Mouse (Mus musculus) heart, postnatal 10 days (tissue): ENCODE data around the gene Scamp3. TPM values are rescaled to one million over a fixed set of nuclear protein-coding genes. Genes with fewer than 3 reads are reported as not detected.

Experiments
- DNase-seq, 2 experiments: peaks; one replicate each; pipeline ENCODE4 v3.0.0; 2021
- intact Hi-C: fragments of 180-260 bp; cut with DNase I; formaldehyde crosslinking; loops from one replicate; pipeline ENCODE4 v1.15.1; 2025
- total RNA-seq, 2 experiments: library from RNA; stranded (reverse); gene quantifications; 2 replicates each; pipeline ENCODE4 v1.2.3; 2021

Scamp3 gene
- total RNA-seq, 2 experiments from 2014 or later = 49.4 to 49.6 TPM

DNA sequence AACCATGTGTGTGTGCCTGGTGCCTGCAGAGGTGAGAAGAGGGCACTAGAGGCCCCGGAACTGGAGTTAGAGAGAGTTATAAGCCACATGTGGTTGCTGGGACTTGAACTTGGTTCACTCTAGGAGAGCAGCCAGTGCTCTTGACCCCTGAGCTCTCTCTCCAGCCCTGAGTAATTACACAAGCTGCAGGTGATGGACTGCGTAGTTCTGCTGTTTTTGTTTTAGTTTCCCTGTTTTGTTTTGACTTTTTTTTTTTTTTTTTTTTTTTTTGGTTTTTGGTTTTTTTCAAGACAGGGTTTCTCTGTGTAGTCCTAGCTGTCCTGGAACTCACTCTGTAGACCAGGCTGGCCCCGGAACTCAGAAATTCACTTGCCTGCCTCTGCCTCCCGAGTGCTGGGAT is 15.5 kb upstream of the Scamp3 start:
- intact Hi-C loops = no loop called here
- no peak for DNase-seq

DNA sequence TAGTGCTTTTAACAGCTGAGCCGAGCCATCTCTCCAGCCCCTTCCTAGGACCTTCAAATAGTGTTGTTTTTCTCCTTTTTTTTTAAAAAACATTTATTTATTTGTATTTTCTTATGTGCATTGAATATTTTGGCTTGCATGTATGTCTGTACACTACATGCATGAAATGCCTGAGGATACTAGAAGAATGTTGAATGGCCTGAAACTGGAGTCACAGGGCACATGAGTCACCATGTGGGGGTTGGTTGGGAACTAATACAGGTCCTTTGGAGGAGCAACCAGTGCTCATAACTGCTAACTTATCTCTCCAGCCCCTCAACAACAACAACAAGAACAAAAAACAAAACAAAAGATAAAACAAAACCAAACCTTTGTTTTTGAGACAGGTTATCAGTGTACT is 14.2 kb upstream of the Scamp3 start:
- intact Hi-C loops = no loop called here
- no peak for DNase-seq

DNA sequence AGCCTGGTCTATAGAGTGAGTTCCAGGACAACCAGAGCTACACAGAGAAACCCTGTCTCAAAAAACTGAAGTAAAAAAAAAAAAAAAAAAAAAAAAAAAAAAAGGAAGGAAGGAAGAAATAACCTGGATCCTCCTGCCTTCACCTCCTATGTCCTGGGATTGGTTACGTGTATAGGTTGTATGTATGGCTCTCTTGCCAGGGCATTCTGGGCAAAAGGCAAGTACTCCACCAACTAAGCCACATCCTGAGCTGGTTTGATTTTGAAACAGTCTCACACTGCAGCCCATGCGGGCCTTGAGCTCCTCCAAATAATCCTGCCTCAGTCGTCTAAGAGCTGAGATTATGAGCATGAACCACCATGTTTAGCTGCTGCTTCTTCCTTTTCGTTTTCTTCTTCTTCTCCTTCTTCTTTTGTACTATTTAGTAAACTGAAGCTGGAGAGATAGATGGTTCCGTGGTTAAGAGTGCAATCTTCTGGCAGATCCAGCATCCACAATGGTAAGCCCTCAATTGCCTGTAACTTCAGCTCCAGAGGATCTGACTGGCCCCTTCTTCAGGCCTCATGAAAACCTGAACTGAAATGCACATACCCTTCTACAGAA is 13.5 kb upstream of the Scamp3 start:
- DNase-seq = no peak
- intact Hi-C loops = no loop called here

DNA sequence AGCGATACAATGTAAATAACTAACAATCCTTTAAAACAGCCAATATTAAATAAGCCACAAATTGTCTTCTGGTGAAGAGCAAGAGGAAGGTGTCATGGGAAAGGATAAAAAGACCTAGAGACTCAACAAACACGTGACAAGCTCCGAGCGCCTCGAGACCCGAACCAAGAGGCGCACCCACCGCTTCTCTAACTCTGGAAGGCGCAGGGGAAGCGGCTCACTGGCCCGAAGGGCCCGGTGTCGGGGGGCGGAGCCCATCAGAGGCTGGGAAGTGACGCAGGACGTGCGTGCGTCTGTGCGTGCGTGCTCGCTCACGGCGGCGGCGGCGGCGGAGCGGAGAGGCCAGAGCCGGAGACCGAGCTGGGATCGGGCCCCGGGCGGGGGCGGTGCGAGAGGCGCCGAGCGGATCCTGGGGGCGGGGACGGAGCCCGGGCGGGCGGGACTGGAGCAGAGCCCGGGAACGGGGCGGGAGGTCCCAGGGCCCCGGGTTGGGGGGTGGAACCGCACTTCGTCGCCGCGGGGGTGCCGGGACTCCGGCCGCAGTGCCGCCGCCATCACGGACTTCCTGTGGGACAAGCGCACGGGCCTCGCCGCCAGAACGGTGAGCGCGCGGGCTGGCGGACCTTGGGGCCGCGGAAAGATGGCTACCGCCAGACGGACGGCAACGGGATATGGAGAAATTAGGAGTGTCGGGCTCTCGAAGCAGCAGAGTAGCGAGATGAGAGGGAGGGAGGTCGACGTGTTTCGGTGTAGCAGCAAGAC is 12.6 kb upstream of the Scamp3 start, which contains the start of gene Clk2:
Gene Clk2 (plus strand): TSS at position 290 of the 762 bp plus-strand sequence.
- peak; percentile 96 for DNase-seq
- intact Hi-C loops = no loop called here

DNA sequence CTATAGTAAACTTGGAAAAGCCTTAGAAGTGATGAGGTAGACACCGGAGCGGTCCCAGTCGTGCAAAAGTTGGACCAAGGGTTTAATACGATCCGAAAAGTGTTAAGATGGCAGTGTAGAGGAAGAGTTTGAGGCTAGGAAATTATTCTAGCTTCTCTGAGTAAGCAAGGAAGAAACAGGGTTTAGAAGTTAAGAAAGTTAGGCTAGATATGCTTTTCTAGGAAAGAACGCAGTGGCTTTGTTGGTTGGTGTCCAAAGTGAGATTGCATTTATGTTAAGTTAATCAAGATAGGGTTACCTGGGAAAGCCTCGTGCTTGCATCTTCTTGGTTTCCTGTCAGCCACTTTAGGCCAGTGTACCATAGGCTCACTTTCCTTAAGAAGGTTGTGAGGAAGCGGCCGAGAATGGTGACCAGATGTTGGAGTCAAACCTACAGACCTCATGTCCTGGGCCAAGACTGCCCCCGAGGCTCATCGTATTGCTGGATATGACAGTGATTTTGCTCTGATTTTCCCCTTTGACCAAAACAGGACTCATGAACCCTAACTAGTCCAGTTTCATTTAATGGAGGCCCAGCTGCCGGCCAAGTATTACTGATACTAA is 11.9 kb upstream of the Scamp3 start:
- no peak for DNase-seq
- intact Hi-C loops = no loop called here

DNA sequence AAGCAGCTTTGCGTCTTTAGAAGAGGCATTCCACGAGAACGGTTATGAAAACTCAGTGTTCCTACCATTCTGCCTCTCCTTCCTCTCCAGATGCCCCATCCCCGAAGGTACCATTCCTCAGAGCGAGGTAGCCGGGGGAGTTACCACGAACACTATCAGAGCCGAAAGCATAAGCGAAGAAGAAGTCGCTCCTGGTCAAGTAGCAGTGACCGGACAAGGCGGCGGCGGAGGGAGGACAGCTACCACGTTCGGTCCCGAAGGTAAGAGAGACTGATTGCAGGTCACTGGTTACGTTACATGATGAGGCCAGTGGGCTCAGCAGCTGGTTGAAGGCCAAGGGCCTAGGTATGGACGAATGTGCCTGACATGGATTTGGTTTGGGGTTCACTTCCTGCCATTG is 10.3 kb upstream of the Scamp3 start:
- intact Hi-C loops = no loop called here
- no peak for DNase-seq

DNA sequence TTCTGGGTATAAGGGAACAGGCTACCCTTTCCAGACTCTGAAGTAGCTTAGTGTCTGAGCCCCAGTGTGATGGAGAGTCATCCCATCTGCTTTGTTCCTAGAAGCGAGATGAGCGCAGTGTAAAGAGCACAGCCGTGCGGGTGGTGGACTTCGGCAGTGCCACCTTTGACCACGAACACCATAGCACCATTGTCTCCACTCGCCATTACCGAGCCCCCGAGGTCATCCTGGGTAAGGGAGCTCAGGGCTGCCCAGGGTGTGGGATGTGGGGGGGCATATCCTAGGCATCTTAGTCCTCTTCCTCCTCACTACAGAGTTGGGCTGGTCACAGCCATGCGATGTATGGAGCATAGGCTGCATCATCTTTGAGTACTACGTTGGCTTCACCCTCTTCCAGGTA is 2.4 kb upstream of the Scamp3 start:
- intact Hi-C loops = no loop called here
- no peak for DNase-seq

DNA sequence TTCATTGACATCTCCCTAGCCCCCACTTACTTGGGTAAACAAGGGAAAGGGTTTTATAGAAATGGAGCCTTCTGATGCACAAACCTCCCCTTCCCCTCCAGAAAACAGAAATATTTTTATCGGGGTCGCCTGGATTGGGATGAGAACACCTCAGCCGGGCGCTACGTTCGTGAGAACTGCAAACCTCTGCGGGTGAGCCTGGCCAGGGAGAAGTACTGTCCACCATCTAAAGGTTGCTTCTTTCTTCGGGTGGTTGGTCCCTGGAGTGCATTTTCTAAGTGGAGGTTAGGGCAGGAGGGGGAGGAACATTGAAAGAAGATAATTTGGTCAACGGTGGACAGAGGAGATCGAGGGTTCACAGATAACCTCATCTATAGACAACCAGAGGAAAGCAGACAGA is 1.7 kb upstream of the Scamp3 start:
- intact Hi-C loops = no loop called here
- no peak for DNase-seq

DNA sequence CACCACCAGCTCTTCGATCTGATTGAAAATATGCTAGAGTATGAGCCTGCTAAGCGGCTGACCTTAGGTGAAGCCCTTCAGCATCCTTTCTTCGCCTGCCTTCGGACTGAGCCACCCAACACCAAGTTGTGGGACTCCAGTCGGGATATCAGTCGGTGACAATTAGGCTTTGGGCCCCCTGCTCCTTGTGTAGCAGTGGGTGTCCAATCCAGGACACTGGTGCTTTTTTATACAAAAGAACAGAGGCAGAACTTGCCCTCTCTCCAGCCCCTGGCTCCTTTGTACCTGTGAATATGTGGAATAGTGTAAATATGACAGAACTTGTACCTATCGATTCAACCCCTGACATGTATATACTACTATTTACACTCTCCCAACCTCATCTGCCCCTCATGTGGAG is 852 bp upstream of the Scamp3 start:
- intact Hi-C loops = no loop called here
- DNase-seq = no peak

DNA sequence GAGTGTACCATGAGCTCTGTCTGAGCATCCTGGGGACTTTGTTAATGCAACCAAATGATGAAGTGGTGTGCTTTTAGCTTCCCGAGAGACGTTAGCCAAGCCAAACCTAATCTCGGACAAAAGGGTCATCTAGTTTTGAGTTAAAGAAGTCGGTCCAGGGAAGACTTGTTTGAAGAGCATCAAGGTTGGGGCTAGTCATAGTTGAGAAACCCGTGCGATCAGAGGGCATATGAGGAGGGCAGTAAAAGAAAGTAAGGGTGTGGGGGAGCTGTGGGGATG is 773 bp downstream of the Scamp3 start:
- intact Hi-C loops = no loop called here
- no peak for DNase-seq

DNA sequence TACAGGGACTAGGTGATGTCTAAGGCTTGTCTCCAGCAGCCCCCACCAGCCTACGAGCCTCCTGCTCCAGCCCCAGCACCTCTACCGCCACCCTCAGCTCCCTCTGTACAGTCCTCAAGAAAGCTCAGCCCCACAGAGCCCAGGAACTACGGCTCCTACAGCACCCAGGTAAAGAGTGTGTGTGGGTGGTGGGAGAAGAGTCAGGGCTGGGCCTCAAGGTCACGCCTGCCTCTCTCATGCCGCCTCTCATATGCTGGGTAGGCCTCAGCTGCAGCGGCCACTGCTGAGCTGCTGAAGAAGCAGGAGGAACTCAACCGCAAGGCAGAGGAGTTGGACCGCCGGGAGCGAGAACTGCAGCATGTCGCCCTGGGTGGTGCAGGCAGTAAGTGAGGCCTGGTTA is 1.8 kb downstream of the Scamp3 start:
- DNase-seq = no peak
- intact Hi-C loops = no loop called here

DNA sequence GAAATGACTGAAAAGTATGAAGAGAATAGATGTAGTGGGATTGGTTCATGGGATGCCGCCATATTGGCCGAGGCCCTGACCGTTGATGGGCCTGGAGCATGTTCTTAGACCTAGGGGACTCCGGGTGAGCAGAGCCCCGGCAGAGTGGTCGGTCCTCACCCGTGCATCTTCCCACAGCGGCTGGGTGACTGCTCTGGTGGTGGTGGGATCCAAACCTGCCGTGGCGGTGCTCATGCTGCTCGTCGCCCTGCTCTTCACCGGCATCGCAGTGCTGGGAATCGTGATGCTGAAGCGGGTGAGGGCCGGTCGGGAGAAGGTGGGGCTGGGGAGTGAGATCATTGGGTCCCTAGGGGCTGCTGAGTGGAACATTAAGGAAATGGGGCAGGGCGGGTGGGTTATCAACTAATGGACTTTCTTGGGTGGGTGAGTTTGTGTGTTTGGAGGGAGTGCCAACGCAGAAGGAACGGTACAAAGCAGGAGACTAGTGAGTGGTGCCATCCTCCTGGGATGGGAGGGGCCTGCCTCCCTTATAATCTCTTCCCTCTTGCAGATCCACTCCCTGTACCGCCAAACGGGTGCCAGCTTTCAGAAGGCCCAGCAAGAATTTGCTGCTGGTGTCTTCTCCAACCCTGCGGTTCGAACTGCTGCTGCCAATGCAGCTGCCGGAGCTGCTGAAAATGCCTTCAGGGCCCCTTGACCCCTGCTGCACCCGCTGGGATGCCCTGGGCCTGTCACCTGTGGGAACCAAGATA is 4.7 kb downstream of the Scamp3 start:
- DNase-seq = no peak
- intact Hi-C loops = no loop called here

DNA sequence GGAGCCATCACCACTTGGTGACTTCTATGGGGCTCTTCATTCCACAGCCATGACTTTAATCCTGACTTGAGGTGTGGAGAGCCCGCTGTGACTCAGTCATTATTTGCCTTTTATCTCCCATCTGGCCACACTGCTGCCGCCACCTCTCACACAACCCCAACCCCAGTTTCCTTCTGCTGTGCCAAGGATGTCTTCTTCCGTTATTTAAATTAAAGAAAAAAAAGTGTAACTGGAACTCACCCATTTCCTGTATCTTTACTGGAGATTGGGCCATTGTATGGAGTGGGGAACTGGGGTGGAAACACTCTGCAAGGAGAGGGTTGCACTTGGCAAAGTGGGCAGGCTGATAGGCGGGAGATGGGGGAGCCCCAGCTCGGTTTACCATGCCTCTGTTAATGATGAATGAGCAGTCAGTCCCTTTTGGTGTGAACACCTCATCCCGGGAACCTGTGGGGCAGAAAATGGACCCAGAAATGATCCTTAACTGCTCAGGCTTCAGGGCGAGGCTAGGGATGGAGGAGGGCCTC is 5.3 kb downstream of the Scamp3 start:
- no peak for DNase-seq
- intact Hi-C loops = no loop called here

DNA sequence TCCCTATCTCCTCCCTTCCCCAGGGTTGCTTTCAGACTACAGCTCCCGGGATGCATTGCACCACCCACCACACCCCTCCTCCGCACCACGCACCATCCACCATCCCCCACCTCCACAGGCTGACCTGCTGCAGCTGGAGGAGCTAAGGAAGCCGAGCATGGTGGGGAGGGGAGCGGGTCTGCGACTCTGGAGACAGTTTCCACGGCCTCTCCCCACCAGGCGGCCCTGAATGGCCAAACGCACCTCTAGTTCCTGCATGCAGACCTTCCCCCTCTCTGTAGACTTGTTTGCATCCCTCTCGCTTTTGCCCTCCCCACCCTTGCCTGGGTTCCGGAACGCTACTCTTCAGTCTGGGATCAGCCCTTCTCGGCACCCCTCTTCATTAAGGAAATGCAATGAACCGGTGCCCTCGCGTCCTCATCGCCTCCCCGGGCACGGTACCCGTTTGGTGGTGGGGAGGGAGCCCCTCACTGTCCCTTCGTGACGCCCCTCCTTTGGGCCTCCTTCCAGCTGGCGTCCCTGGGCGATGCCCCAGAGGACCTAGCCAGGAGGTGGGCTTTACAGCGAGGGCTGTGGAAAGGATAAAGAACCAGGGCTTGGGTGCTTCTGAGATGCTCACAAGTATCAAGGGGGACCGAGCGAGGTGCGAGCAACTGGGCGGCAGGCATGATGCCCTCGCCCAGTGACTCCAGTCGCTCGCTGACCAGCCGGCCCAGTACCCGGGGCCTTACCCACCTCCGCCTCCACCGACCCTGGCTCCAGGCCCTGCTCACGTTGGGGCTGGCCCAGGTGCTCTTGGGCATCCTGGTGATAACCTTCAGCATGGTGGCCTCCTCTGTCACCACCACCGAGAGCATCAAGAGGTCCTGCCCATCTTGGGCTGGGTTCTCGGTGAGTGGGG is 6.0 kb downstream of the Scamp3 start, which contains the start of gene Fam189b:
Gene Fam189b (plus strand): TSS at position 86 of the 901 bp plus-strand sequence.
- intact Hi-C loops = no loop called here
- DNase-seq = peak; percentile 86 to 90

DNA sequence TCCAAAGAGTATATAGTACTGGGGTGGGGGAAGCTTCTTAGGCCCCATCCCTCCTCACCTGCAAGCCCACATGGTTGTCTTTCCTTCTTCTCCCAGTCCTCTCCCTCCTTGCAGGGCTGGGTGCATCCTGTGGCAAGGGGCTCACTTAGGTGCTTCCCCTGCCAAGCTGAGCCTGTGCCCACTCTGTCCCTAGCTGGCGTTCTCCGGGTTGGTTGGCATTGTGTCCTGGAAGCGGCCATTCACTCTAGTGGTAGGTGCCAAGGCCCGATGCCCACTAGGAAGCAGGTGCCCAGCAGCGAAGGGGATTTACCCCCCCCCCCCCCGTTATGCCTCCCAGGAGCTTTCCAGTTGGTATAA is 6.7 kb downstream of the Scamp3 start:
- DNase-seq = no peak
- intact Hi-C loops = no loop called here

DNA sequence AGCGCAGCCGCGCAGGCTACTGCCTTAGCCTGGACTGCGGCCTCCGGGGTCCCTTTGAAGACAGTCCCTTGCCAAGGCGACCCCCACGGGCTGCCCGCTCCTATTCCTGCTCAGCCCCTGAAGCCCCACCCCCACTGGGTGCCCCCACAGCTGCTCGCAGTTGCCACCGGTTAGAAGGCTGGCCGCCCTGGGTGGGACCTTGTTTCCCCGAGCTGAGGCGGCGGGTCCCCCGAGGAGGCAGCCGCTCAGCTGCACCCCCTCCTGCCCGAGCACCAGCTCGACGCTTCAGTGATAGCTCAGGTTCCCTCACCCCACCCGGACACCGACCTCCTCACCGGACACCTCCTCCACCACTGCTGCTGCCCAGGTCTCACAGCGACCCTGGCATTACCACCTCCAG is 9.9 kb downstream of the Scamp3 start:
- intact Hi-C loops = no loop called here
- DNase-seq = no peak

DNA sequence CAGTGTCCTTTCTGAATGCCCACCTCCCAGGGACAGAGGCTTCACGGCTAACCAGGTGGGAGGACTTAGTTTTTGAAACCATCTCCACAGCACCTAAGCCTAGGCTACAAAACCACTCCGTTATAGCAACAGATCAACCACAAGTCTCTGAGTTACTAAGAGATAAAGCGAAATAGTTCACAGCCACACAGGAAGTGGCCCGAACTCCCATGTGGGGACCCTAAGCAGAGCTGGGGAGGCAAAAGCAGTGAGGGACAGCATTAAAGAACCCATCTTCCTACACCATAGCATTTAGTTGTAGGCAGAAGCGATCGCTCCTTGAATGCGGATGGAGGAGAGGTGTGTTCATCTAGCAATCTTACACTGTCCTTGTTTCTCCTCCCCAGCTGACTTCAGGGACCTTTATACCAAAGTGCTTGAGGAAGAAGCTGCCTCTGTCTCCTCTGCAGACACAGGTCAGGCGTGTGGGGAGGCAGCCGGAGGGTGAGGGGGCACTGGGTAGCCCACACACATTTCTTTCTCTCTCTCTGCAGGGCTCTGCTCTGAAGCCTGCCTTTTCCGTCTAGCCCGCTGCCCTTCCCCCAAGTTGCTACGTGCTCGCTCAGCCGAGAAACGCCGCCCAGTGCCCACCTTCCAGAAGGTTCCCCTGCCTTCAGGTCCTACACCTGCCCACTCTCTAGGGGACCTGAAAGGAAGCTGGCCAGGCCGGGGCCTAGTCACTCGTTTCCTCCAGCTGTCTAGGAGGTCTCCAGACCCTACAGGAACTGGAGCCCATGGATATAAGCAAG is 10.6 kb downstream of the Scamp3 start:
- no peak for DNase-seq
- intact Hi-C loops = no loop called here

DNA sequence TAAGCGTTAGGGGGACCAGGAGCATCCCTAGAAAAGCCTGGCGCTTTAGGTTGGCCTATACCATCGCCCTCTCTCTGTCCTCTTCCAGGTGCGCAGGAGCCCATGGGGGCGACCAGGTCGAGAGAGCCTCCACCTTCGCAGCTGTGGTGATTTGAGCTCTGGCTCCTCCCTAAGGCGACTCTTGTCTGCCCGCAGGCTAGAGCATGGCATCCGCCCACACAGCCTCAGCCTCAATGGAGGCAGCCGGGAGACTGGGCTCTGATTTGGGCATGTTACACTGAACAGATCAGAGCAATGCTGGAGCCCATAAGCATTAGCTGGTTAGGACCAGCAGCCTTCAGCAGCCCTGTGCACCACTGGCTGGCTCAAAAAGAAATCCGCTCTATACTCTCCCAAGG is 11.2 kb downstream of the Scamp3 start:
- DNase-seq = no peak
- intact Hi-C loops = no loop called here

DNA sequence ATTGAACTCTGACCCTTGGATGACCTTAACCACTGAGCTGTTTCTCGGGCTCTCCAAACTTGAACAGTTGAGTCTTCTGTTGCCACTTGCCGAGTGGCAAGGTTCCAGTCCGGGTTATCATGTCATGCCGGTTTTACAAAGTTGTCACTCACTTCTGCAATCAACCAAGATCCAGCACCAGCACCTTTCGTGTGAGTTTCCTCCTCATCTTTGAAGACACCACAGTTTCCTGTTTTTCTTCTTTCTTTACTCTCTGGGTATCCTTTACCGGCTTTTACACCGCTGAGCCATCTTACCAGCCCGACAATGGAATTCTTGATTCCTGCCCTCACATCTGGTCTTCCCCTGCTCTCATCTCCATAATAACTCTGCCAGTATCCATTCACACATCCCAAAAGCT is 13.2 kb downstream of the Scamp3 start:
- intact Hi-C loops = no loop called here
- no peak for DNase-seq

DNA sequence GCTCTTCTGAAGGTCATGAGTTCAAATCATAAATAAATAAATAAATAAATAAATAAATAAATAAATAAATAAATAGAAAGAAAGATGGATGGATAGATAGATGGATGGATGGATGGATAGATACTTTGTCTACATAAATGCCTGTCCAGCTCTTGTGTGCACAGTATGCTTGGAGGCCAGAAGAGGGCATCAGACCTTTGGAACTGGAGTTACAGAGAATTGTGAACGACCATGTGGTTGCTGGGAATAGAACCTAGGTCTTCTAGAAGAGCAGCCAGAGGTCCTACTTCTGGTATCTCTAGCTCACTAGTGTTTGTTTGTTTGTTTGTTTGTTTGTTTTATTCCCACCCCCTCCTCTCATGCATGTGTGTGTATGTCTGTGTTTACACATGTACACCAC is 16.1 kb downstream of the Scamp3 start:
- intact Hi-C loops = no loop called here
- no peak for DNase-seq
